Mouse (Mus musculus) kidney, postnatal 25 days (tissue): ENCODE results near the gene Myt1l.

Experiments
- DNase-seq, 2 experiments: peaks; one replicate each; pipeline ENCODE4 v3.0.0; 2021; ENCODE audit warnings: mixed read lengths in 2 of 2

The Myt1l gene

GRCm38 (mm10) chr12:29920298-29920697 is 392.1 kb downstream of the Myt1l start:
- no peak for DNase-seq

GRCm38 (mm10) chr12:29921481-29921880 is 393.3 kb downstream of the Myt1l start:
- no peak for DNase-seq

GRCm38 (mm10) chr12:29926896-29927295 is 398.7 kb downstream of the Myt1l start:
- DNase-seq, result peak; percentile 72 to 87

GRCm38 (mm10) chr12:29930591-29930990 is 402.4 kb downstream of the Myt1l start:
- DNase-seq, result no peak

GRCm38 (mm10) chr12:29932951-29933350 is 404.8 kb downstream of the Myt1l start:
- no peak for DNase-seq

GRCm38 (mm10) chr12:29933501-29933900 is 405.3 kb downstream of the Myt1l start:
- DNase-seq, result no peak

GRCm38 (mm10) chr12:29934120-29934581 is 406.0 kb downstream of the Myt1l start:
- no peak for DNase-seq

- peak in 1 of 2 experiments; percentile 4 for DNase-seq
These were observed 409.1 kb downstream of the Myt1l start, which contains the start of gene Pxdn for GRCm38 (mm10) chr12:29937308-29937707. TSS of gene Pxdn (plus strand) at chr12:29937608.

GRCm38 (mm10) chr12:29937851-29938375 is 409.7 kb downstream of the Myt1l start:
- DNase-seq, result peak; percentile 74 to 76

GRCm38 (mm10) chr12:29938376-29939041 is 410.3 kb downstream of the Myt1l start:
- peak; percentile 64 to 72 for DNase-seq

GRCm38 (mm10) chr12:29939261-29939671 is 411.1 kb downstream of the Myt1l start:
- DNase-seq, result peak in 1 of 2 experiments; percentile 36

- peak in 1 of 2 experiments; percentile 38 for DNase-seq
These were observed 414.3 kb downstream of the Myt1l start for GRCm38 (mm10) chr12:29942435-29942834.

- DNase-seq, result no peak
These were observed 416.5 kb downstream of the Myt1l start for GRCm38 (mm10) chr12:29944650-29945049.

GRCm38 (mm10) chr12:29945182-29945743 is 417.1 kb downstream of the Myt1l start:
- no peak for DNase-seq

GRCm38 (mm10) chr12:29951043-29951442 is 422.9 kb downstream of the Myt1l start:
- no peak for DNase-seq

GRCm38 (mm10) chr12:29951485-29951884 is 423.3 kb downstream of the Myt1l start:
- no peak for DNase-seq

GRCm38 (mm10) chr12:29952102-29952501 is 423.9 kb downstream of the Myt1l start:
- peak; percentile 89 to 92 for DNase-seq

- DNase-seq, result no peak
These were observed 425.8 kb downstream of the Myt1l start for GRCm38 (mm10) chr12:29953999-29954398.

- DNase-seq, result no peak
These were observed 426.3 kb downstream of the Myt1l start for GRCm38 (mm10) chr12:29954464-29954863.

GRCm38 (mm10) chr12:29956969-29957368 is 428.8 kb downstream of the Myt1l start:
- DNase-seq, result peak; percentile 67 to 89

GRCm38 (mm10) chr12:29958637-29959036 is 430.5 kb downstream of the Myt1l start:
- DNase-seq, result peak; percentile 54 to 75

GRCm38 (mm10) chr12:29961041-29961440 is 432.9 kb downstream of the Myt1l start:
- DNase-seq, result no peak

- no peak for DNase-seq
These were observed 436.8 kb downstream of the Myt1l start for GRCm38 (mm10) chr12:29965016-29965415.
